Mouse (Mus musculus): ENCODE measurements at regions not wholly inside any gene's neighbourhood (a gene's known extent, or its start where the extent isn't known, plus 50 kb on each side); places are given as distances from the start of the nearest gene placed in this dataset.

DNA sequence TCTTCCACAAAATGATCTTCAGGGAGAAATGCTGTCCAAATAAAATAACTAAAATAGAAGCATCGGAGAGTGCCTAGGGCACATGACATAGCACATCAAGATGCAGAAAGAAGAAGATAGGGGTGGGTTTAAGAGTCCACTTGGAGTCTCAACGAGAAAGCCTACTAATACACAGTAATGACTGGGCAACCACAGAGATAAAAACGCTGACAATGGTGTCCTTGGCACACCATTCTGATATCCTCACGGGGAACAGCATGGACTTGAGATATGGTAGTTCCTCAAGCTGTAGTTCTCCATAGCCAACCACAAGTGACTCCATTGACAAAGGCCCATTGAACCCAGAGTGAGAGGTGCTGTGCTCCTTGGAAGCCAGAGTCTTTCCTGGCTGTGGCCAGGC, 105.8 kb downstream of the Dad1 start:
- no peak for TF ChIP-seq CTCF (IDR thresholded peaks at IDR 0.05; ENCODE audit: low read depth)
- TF ChIP-seq EP300 (IDR thresholded peaks at IDR 0.05; ENCODE audit: low read depth): no peak

All from heart, postnatal 0 days (tissue).